Mouse (Mus musculus) intestine, embryonic 16.5 days (tissue): ENCODE measurements around the gene Tnfsf11. TPM values are rescaled to one million over a fixed set of nuclear protein-coding genes. Genes with fewer than 3 reads are reported as not detected.

Source experiments
- ATAC-seq: fragments of 200-750 bp; cut with Nextera tagmentation; 2 replicates; pipeline ENCODE4 v1.8.0; 2017; ENCODE audit warnings: moderate TSS enrichment, moderate library complexity
- H3K27ac ChIP-seq: fragments of 300-500 bp; sonication (generic); 2 replicates; pipeline ENCODE4 v1.5.1; 2014; ENCODE audit warnings: mild to moderate bottlenecking, low read length
- H3K27me3 ChIP-seq: fragments of 300-500 bp; sonication (generic); replicated peaks from 2 replicates; pipeline ENCODE4 v1.6.1; 2014; ENCODE audit warnings: low read length, control low read depth, mixed read lengths; ENCODE audit not compliant: control insufficient read depth, insufficient read depth
- H3K36me3 ChIP-seq: fragments of 300-500 bp; sonication (generic); 2 replicates; pipeline ENCODE4 v1.6.1; 2014; ENCODE audit warnings: low read length, control low read depth; ENCODE audit not compliant: control insufficient read depth, insufficient read depth
- H3K4me1 ChIP-seq: fragments of 300-500 bp; sonication (generic); 2 replicates; pipeline ENCODE4 v1.6.1; 2014; ENCODE audit warnings: low read length, control low read depth, mixed read lengths; ENCODE audit not compliant: control insufficient read depth, insufficient read depth
- H3K4me2 ChIP-seq: fragments of 300-500 bp; sonication (generic); 2 replicates; pipeline ENCODE4 v1.6.1; 2014; ENCODE audit warnings: low read depth, low read length, control low read depth
- H3K4me3 ChIP-seq: fragments of 300-500 bp; sonication (generic); 2 replicates; pipeline ENCODE4 v1.5.1; 2014; ENCODE audit warnings: mild to moderate bottlenecking, low read length
- H3K9ac ChIP-seq: fragments of 300-500 bp; sonication (generic); 2 replicates; pipeline ENCODE4 v1.6.1; 2014; ENCODE audit warnings: low read depth, low read length
- H3K9me3 ChIP-seq: fragments of 300-500 bp; sonication (generic); 2 replicates; pipeline ENCODE4 v1.6.1; 2016; ENCODE audit warnings: low read length, control low read depth; ENCODE audit not compliant: control insufficient read depth
- WGBS: fragments of 180-500 bp; shearing (Covaris S2); extraction: QIAGEN DNeasy Blood & Tissue Kit; methylation state at CpG from one replicate; pipeline ENCODE4 v1.1.7; 2014; 5-methylcytosine and 5-hydroxymethylcytosine counted together
- polyA plus RNA-seq: library from polyadenylated mRNA; unstranded; fragments of >200 nt; fragmentation: Nextera tagmentation; extraction: Ambion mirVana; gene quantifications from 2 replicates; pipeline ENCODE4 v1.2.1, GENCODE M21; 2015

Tnfsf11 gene
- polyA plus RNA-seq, 1 experiment from 2014 or later, result 0.33 TPM

DNA sequence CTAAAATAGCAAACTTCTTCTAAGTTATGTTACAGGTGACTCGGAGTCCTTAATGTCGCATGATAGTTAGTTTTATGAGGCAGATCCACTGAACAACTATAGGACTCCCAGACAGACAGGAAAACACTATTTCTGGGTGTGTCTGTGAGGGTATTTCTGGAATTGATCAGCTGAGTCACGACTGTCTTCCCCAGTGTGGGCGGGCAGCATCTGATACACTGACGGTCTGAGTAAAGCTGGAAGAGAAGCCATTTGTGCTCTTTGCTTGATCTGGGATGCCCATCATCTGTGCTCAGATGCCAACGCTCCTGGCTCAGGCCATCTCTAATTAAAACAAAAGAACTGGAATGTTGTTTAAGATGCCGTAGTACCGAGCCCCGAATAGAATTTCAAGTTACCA, 33.7 kb downstream of the Tnfsf11 start:
- H3K27me3 ChIP-seq, result no peaks in the 10 kb centered on the region
- H3K9ac ChIP-seq, result no peak overlapping the region
- no peak overlapping the region for H3K4me2 ChIP-seq
- no peak overlapping the region for H3K4me3 ChIP-seq
- no peaks in the 10 kb centered on the region for H3K4me1 ChIP-seq
- ATAC-seq, result no peak
- H3K36me3 ChIP-seq, result no peaks in the 10 kb centered on the region
- no peak overlapping the region for H3K27ac ChIP-seq
- H3K9me3 ChIP-seq, result no peaks in the 10 kb centered on the region
- WGBS, result 82% methylated on average over 9 of the region's 9 CpGs

DNA sequence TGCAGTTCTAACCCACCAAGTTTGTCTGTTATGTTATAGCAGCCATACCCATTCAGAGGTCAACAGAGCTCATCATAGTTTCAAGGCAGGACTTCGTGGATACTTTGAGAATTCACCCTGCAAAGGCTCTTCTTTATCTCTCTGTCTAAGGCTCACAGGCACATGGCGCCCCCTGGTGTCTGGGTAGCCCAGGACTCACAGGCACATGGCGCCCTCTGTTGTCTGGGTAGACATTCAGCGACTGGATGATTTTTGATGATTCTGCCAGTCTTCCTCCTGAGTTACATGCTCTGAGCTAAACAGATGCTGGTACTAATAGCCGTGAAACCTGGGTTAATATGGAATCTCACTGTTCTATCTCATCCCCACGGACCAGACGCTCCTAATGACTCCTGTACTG, 34.3 kb downstream of the Tnfsf11 start:
- H3K4me1 ChIP-seq, result no peaks in the 10 kb centered on the region
- no peak overlapping the region for H3K4me2 ChIP-seq
- H3K27me3 ChIP-seq, result no peaks in the 10 kb centered on the region
- WGBS, result 72% methylated on average over 7 of the region's 7 CpGs
- no peaks in the 10 kb centered on the region for H3K36me3 ChIP-seq
- no peak overlapping the region for H3K9ac ChIP-seq
- no peak overlapping the region for H3K27ac ChIP-seq
- H3K4me3 ChIP-seq, result no peak overlapping the region
- no peaks in the 10 kb centered on the region for H3K9me3 ChIP-seq
- ATAC-seq, result no peak

- no peak overlapping the region for H3K27ac ChIP-seq
- H3K9me3 ChIP-seq, result no peaks in the 10 kb centered on the region
- H3K4me3 ChIP-seq, result no peak overlapping the region
- no peaks in the 10 kb centered on the region for H3K4me1 ChIP-seq
- 85% methylated on average over 6 of the region's 6 CpGs for WGBS
- H3K36me3 ChIP-seq, result no peaks in the 10 kb centered on the region
- H3K27me3 ChIP-seq, result no peaks in the 10 kb centered on the region
- ATAC-seq, result no peak
- no peak overlapping the region for H3K4me2 ChIP-seq
- H3K9ac ChIP-seq, result no peak overlapping the region
These were observed 43.0 kb downstream of the Tnfsf11 start for GRCm38 (mm10) chr14:78264876-78265275.

DNA sequence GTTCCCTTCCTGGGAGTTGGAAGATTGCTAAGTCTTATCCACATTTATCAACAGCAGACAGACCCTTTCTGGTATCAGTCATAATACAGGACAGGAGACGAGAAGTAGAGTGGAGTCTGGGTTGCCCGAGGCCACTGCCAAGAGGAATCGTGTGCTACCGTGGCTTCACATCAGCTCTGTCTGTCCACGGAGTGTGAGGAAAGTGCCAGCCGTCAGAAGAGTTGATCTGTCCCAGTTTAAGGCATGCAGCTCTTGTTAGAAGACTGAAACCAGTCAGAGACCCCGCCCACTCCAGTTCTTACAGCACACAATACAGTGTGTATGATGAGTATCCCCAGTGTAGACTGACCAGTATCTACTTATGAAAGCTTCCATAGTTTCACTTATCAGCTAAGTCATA, 45.2 kb downstream of the Tnfsf11 start:
- Histone ChIP-seq H3K27me3 (no peaks in the 10 kb centered on the region), H3K9ac (no peak overlapping the region), H3K27ac (no peak overlapping the region), H3K9me3 (no peaks in the 10 kb centered on the region), H3K36me3 (no peaks in the 10 kb centered on the region), H3K4me2 (no peak overlapping the region), H3K4me1 (no peaks in the 10 kb centered on the region), H3K4me3 (no peak overlapping the region)
- no peak for ATAC-seq
- WGBS, result 83% methylated on average over 7 of the region's 7 CpGs

- H3K36me3 ChIP-seq, result no peaks in the 10 kb centered on the region
- no peaks in the 10 kb centered on the region for H3K9me3 ChIP-seq
- H3K4me2 ChIP-seq, result no peak overlapping the region
- H3K9ac ChIP-seq, result no peak overlapping the region
- H3K27ac ChIP-seq, result no peak overlapping the region
- H3K4me1 ChIP-seq, result no peaks in the 10 kb centered on the region
- no peaks in the 10 kb centered on the region for H3K27me3 ChIP-seq
- ATAC-seq, result no peak
- WGBS, result 74% methylated on average over 7 of the region's 7 CpGs
- no peak overlapping the region for H3K4me3 ChIP-seq
These were observed 46.6 kb downstream of the Tnfsf11 start for GRCm38 (mm10) chr14:78261246-78261645.

- Histone ChIP-seq H3K4me2 (no peak overlapping the region), H3K9ac (no peak overlapping the region), H3K27ac (no peak overlapping the region), H3K4me3 (no peak overlapping the region), H3K27me3 (no peaks in the 10 kb centered on the region), H3K9me3 (no peaks in the 10 kb centered on the region), H3K36me3 (no peaks in the 10 kb centered on the region), H3K4me1 (no peaks in the 10 kb centered on the region)
- no peak for ATAC-seq
- WGBS, result 83% methylated on average over 7 of the region's 7 CpGs
These were observed 53.8 kb downstream of the Tnfsf11 start for GRCm38 (mm10) chr14:78254017-78254416.

DNA sequence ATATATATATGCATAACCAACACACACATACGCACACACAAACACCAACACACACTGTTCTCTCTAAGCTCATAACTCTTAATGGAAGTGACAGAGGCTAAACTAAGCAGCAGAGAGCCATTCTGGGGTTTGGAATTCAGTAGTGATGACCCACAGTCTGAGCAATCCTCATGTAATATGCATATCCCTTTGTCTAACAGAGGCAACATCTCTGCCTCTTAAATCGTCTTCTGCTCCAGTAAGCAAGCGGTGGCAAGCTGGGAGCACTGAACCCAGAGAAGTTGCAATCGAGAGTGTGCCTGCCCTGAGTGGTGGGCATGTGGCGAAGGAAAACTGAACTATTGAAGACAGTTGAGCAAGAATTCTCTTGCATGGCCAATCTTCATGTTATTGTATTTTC, 61.2 kb downstream of the Tnfsf11 start:
- H3K9me3 ChIP-seq, result no peaks in the 10 kb centered on the region
- no peak for ATAC-seq
- no peaks in the 10 kb centered on the region for H3K27me3 ChIP-seq
- H3K9ac ChIP-seq, result no peak overlapping the region
- H3K4me1 ChIP-seq, result no peaks in the 10 kb centered on the region
- no peak overlapping the region for H3K4me3 ChIP-seq
- 89% methylated on average over 5 of the region's 5 CpGs for WGBS
- H3K36me3 ChIP-seq, result no peaks in the 10 kb centered on the region
- no peak overlapping the region for H3K4me2 ChIP-seq
- H3K27ac ChIP-seq, result no peak overlapping the region

DNA sequence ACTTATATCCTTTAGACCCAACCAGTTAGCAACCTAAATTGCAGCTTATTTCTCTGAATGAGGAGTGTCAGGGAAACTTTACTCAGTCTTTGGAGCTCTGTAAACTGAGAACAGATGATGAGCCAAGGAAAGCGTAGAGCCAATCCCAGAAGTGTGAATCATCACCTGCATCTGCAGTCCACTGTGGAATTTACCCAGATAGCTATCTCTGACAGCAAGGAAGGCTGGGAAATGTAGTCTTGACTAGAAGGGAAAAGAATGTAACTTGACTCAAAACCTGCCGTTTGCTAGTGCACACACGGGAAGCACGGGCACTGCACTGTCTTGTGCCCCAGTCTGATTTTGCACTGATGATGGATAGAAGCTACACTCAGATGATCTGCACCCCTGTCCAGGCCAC, 63.0 kb downstream of the Tnfsf11 start:
- no peak overlapping the region for H3K27ac ChIP-seq
- no peaks in the 10 kb centered on the region for H3K4me1 ChIP-seq
- no peaks in the 10 kb centered on the region for H3K9me3 ChIP-seq
- H3K4me3 ChIP-seq, result no peak overlapping the region
- H3K27me3 ChIP-seq, result no peaks in the 10 kb centered on the region
- H3K4me2 ChIP-seq, result no peak overlapping the region
- 38% methylated on average over 4 of the region's 4 CpGs for whole genome bisulfite sequencing
- ATAC-seq, result no peak
- H3K9ac ChIP-seq, result no peak overlapping the region
- no peaks in the 10 kb centered on the region for H3K36me3 ChIP-seq

DNA sequence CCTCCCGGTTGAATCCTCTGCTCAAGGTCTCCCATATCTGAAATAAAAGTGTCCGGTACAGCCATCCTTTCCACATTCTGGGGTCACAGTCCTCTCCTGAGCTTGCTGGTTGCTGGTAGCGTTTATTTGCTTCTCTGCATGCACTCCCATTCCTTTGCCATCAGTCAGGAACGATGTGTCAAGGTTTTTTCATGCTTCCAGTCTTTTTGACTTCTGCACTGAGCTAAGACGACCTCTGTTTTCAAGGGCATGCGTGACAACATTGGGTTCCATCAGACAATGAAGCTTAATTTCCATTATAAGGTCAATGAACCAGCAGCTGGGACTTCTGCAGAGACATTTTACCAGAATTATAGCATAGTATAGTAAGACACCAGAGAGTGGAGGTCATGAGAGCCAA, 68.5 kb downstream of the Tnfsf11 start:
- Histone ChIP-seq H3K9me3 (no peaks in the 10 kb centered on the region), H3K4me2 (no peak overlapping the region), H3K9ac (no peak overlapping the region), H3K4me3 (no peak overlapping the region), H3K27ac (no peak overlapping the region), H3K4me1 (no peaks in the 10 kb centered on the region), H3K36me3 (no peaks in the 10 kb centered on the region), H3K27me3 (no peaks in the 10 kb centered on the region)
- WGBS, result 84% methylated on average over 6 of the region's 6 CpGs
- ATAC-seq, result no peak

DNA sequence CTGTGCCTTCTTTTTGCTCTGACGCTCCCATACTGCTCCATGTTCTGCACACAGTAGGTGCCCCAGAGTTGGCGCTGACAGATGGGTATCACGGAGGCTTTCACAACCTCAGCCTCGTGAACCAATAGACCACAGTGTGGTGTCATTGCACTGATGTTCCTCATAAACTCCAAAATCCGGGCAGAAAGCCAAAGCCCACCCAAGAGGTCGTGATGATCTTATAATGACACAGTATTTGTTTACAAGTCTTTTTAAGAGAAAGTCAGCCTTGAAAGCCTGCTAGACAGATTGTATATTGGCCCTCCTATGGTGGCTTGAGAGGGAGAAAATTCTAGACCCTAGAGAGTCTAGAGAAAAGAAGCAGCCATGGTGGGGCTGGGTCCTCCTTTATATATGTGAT, 70.6 kb downstream of the Tnfsf11 start:
- H3K27ac ChIP-seq, result no peak overlapping the region
- H3K27me3 ChIP-seq, result no peaks in the 10 kb centered on the region
- ATAC-seq, result no peak
- H3K9ac ChIP-seq, result no peak overlapping the region
- 64% methylated on average over 6 of the region's 6 CpGs for WGBS
- no peak overlapping the region for H3K4me3 ChIP-seq
- H3K4me1 ChIP-seq, result no peaks in the 10 kb centered on the region
- H3K4me2 ChIP-seq, result no peak overlapping the region
- H3K36me3 ChIP-seq, result no peaks in the 10 kb centered on the region
- H3K9me3 ChIP-seq, result no peaks in the 10 kb centered on the region
